Mouse (Mus musculus): ENCODE data around the gene Tbata. TPM values are rescaled to one million over a fixed set of nuclear protein-coding genes. Genes with fewer than 3 reads are reported as not detected.
A peak's percentile ranks its signal among the peaks of the same experiment; 100 is the strongest.

Tbata gene
- polyA plus RNA-seq, 1 experiment from 2014 or later, result not detected

GRCm38 (mm10) chr10:61195216-61195615 lies 23.5 kb downstream of the Tbata start:
- Histone ChIP-seq H3K4me1 (peaks cover 4% of the 10 kb centered on the region; the same call in 1 of the 2 replicates), H3K27me3 (replicated peaks) (no peaks in the 10 kb centered on the region), H3K9me3 (no peaks in the 10 kb centered on the region), H3K4me2 (no peak overlapping the region), H3K9ac (no peak overlapping the region), H3K27ac (no peak overlapping the region), H3K4me3 (replicated peaks) (no peak overlapping the region), H3K36me3 (no peaks in the 10 kb centered on the region)
- no peak for ATAC-seq (ENCODE audit: insufficient read depth, low FRiP score, low read depth)
- WGBS, result 56% methylated on average over 8 of the region's 8 CpGs

GRCm38 (mm10) chr10:61195718-61196291 lies 24.1 kb downstream of the Tbata start:
- Histone ChIP-seq H3K4me2 (no peak overlapping the region), H3K9ac (no peak overlapping the region), H3K9me3 (no peaks in the 10 kb centered on the region), H3K36me3 (no peaks in the 10 kb centered on the region), H3K27me3 (replicated peaks) (no peaks in the 10 kb centered on the region), H3K4me1 (peaks cover 4% of the 10 kb centered on the region; the same call in 1 of the 2 replicates), H3K27ac (no peak overlapping the region), H3K4me3 (replicated peaks) (no peak overlapping the region)
- WGBS, result 78% methylated on average over 5 of the region's 5 CpGs
- no peak for ATAC-seq (ENCODE audit: insufficient read depth, low FRiP score, low read depth)

GRCm38 (mm10) chr10:61199566-61200213 lies 27.9 kb downstream of the Tbata start:
- peaks cover 4% of the 10 kb centered on the region; the same call in 1 of the 2 replicates for H3K4me1 ChIP-seq
- H3K4me2 ChIP-seq, result no peak overlapping the region
- H3K9me3 ChIP-seq, result no peaks in the 10 kb centered on the region
- H3K36me3 ChIP-seq, result no peaks in the 10 kb centered on the region
- H3K9ac ChIP-seq, result no peak overlapping the region
- H3K4me3 ChIP-seq (replicated peaks), result no peak overlapping the region
- 28% methylated on average over 11 of the region's 11 CpGs for WGBS
- no peak for ATAC-seq (ENCODE audit: insufficient read depth, low FRiP score, low read depth)
- H3K27me3 ChIP-seq (replicated peaks), result no peaks in the 10 kb centered on the region
- H3K27ac ChIP-seq, result no peak overlapping the region

GRCm38 (mm10) chr10:61200232-61200820 lies 28.6 kb downstream of the Tbata start:
- no peaks in the 10 kb centered on the region for H3K9me3 ChIP-seq
- H3K4me1 ChIP-seq, result peaks cover 4% of the 10 kb centered on the region; the same call in 1 of the 2 replicates
- no peaks in the 10 kb centered on the region for H3K36me3 ChIP-seq
- H3K9ac ChIP-seq, result no peak overlapping the region
- no peak for ATAC-seq (ENCODE audit: insufficient read depth, low FRiP score, low read depth)
- H3K27ac ChIP-seq, result no peak overlapping the region
- WGBS, result 86% methylated on average over 7 of the region's 7 CpGs
- no peaks in the 10 kb centered on the region for H3K27me3 ChIP-seq (replicated peaks)
- no peak overlapping the region for H3K4me2 ChIP-seq
- no peak overlapping the region for H3K4me3 ChIP-seq (replicated peaks)

- no peak for ATAC-seq (ENCODE audit: insufficient read depth, low FRiP score, low read depth)
- 58% methylated on average over 9 of the region's 9 CpGs for WGBS
- no peak overlapping the region for H3K27ac ChIP-seq
These were observed 29.2 kb downstream of the Tbata start for GRCm38 (mm10) chr10:61200998-61201397.

GRCm38 (mm10) chr10:61201596-61202318 lies 30.0 kb downstream of the Tbata start:
- Histone ChIP-seq H3K4me2 (no peak overlapping the region), H3K9me3 (no peaks in the 10 kb centered on the region), H3K36me3 (no peaks in the 10 kb centered on the region), H3K27ac (no peak overlapping the region), H3K9ac (no peak overlapping the region), H3K4me3 (replicated peaks) (no peak overlapping the region), H3K27me3 (replicated peaks) (no peaks in the 10 kb centered on the region), H3K4me1 (0 out of 2 replicates have a peak, but pooled peaks cover 4% of the 10 kb centered on the region)
- 73% methylated on average over 12 of the region's 12 CpGs for WGBS
- ATAC-seq (ENCODE audit: insufficient read depth, low FRiP score, low read depth), result no peak

More at GRCm38 (mm10) chr10:61200998-61201397, 29.2 kb downstream of the Tbata start:
- H3K4me1 ChIP-seq, result 0 out of 2 replicates have a peak, but pooled peaks cover 4% of the 10 kb centered on the region
- no peaks in the 10 kb centered on the region for H3K27me3 ChIP-seq (replicated peaks)
- H3K4me2 ChIP-seq, result no peak overlapping the region
- no peaks in the 10 kb centered on the region for H3K36me3 ChIP-seq
- H3K4me3 ChIP-seq (replicated peaks), result no peak overlapping the region
- H3K9ac ChIP-seq, result no peak overlapping the region
- no peaks in the 10 kb centered on the region for H3K9me3 ChIP-seq

- WGBS, result 51% methylated on average over 3 of the region's 3 CpGs
- H3K9me3 ChIP-seq, result no peaks in the 10 kb centered on the region
- no peak overlapping the region for H3K27ac ChIP-seq
- H3K4me3 ChIP-seq (replicated peaks), result no peak overlapping the region
- H3K4me1 ChIP-seq, result 0 out of 2 replicates have a peak, but pooled peaks cover 4% of the 10 kb centered on the region
- no peak overlapping the region for H3K4me2 ChIP-seq
- no peaks in the 10 kb centered on the region for H3K27me3 ChIP-seq (replicated peaks)
- H3K36me3 ChIP-seq, result no peaks in the 10 kb centered on the region
- H3K9ac ChIP-seq, result no peak overlapping the region
- ATAC-seq (ENCODE audit: insufficient read depth, low FRiP score, low read depth), result no peak
These were observed 32.2 kb downstream of the Tbata start for GRCm38 (mm10) chr10:61203930-61204329.

- Histone ChIP-seq H3K4me3 (replicated peaks) (no peak overlapping the region), H3K27ac (no peak overlapping the region), H3K4me1 (no peaks in the 10 kb centered on the region; the same call in 1 of the 2 replicates), H3K36me3 (no peaks in the 10 kb centered on the region), H3K27me3 (replicated peaks) (no peaks in the 10 kb centered on the region), H3K9me3 (no peaks in the 10 kb centered on the region), H3K4me2 (no peak overlapping the region), H3K9ac (no peak overlapping the region)
- no peak for ATAC-seq (ENCODE audit: insufficient read depth, low FRiP score, low read depth)
- WGBS, result 75% methylated on average over 9 of the region's 9 CpGs
These were observed 36.4 kb downstream of the Tbata start for GRCm38 (mm10) chr10:61208114-61208684.

- H3K4me2 ChIP-seq, result no peak overlapping the region
These were observed 39.4 kb downstream of the Tbata start for GRCm38 (mm10) chr10:61211105-61211504.

GRCm38 (mm10) chr10:61211743-61212142 lies 40.0 kb downstream of the Tbata start:
- no peaks in the 10 kb centered on the region for H3K27me3 ChIP-seq (replicated peaks)
- H3K9me3 ChIP-seq, result no peaks in the 10 kb centered on the region
- H3K4me1 ChIP-seq, result no peaks in the 10 kb centered on the region; the same call in 1 of the 2 replicates
- no peak overlapping the region for H3K4me3 ChIP-seq (replicated peaks)
- no peak overlapping the region for H3K27ac ChIP-seq
- no peak overlapping the region for H3K9ac ChIP-seq
- H3K4me2 ChIP-seq, result no peak overlapping the region
- 11% methylated on average over 13 of the region's 13 CpGs for WGBS
- ATAC-seq (ENCODE audit: insufficient read depth, low FRiP score, low read depth), result no peak
- no peaks in the 10 kb centered on the region for H3K36me3 ChIP-seq

More at GRCm38 (mm10) chr10:61211105-61211504, 39.4 kb downstream of the Tbata start:
- Histone ChIP-seq H3K4me1 (no peaks in the 10 kb centered on the region; the same call in 1 of the 2 replicates), H3K27me3 (replicated peaks) (no peaks in the 10 kb centered on the region), H3K9ac (no peak overlapping the region), H3K27ac (no peak overlapping the region), H3K9me3 (no peaks in the 10 kb centered on the region), H3K36me3 (no peaks in the 10 kb centered on the region), H3K4me3 (replicated peaks) (no peak overlapping the region)
- no peak for ATAC-seq (ENCODE audit: insufficient read depth, low FRiP score, low read depth)
- 74% methylated on average over 4 of the region's 4 CpGs for WGBS

- ATAC-seq (ENCODE audit: insufficient read depth, low FRiP score, low read depth), result peak; percentile 64; the same call in 1 of the 2 replicates
- Histone ChIP-seq H3K9ac (no peak overlapping the region), H3K4me2 (peak overlapping the region; percentile 11; the same call in 1 of the 2 replicates), H3K4me3 (replicated peaks) (no peak overlapping the region), H3K9me3 (no peaks in the 10 kb centered on the region), H3K4me1 (no peaks in the 10 kb centered on the region; the same call in 1 of the 2 replicates), H3K27me3 (replicated peaks) (no peaks in the 10 kb centered on the region), H3K27ac (no peak overlapping the region), H3K36me3 (no peaks in the 10 kb centered on the region)
- WGBS, result 11% methylated on average over 11 of the region's 11 CpGs
These were observed 41.1 kb downstream of the Tbata start for GRCm38 (mm10) chr10:61212817-61213216.

Measured in stomach, embryonic 15.5 days (tissue).